Mouse (Mus musculus) gastrocnemius, adult 8-10 months (tissue): ENCODE data around the gene Olfr765. TPM values are rescaled to one million over a fixed set of nuclear protein-coding genes. Genes with fewer than 3 reads are reported as not detected.
"Not testable (repeated sequence)": the region's sequence is repeated elsewhere in the genome, so short reads cannot be mapped to it uniquely, and the experiment has no call there.

ENCODE experiments used
- DNase-seq, 2 experiments: peaks; one replicate each; pipeline ENCODE4 v3.0.0; 2022; ENCODE audit warnings: low spot score in 2 of 2
- total RNA-seq, 4 experiments: library from RNA; stranded (reverse); gene quantifications; 2 replicates each; pipeline ENCODE4 v1.2.4; 2022

The Olfr765 gene
- total RNA-seq = not detected

DNA sequence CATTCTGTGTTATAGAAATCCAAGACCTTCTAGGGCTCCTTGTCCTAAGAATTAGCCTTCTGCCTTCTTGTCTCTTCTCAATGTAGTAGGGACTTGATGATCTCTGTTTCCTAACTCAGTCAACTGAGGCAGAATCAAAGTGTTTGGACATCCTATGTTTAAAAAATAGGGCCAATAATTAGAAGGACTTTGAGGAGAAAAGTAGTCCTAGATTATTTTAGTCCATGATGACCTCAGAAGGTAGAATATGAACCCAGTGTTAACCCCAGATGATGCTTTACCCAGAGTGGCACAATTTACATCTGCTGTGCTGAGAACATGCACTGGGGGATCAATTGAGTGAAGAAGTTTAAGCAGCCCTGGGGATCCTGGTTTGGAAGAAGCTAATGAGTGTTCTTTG is at the start of gene Olfr765:
Gene Olfr765, minus strand, starts transcription at position 101 of the 400 bp plus-strand sequence.
- not testable (repeated sequence) for DNase-seq

DNA sequence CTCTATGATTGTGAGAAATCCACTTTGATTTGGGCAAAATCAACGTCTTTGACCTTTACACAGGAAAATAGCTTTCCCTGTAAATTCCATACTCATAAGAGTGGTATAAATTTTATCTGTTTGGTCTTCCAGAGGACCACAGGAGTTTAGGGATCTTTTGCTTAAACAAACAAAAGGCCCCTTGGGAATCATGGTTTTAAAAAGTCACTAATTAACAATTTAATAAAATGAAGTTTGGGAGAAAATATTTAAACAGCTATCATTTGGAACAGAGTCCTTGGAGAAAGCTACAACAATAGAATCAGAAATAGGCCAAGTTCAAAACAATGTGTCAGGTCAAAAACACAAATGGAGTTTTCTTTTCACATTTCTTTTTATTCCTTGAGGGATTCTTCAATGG is 49.5 kb upstream of the Olfr765 start, which contains the start of gene Olfr768:
Gene Olfr768, minus strand, starts transcription at position 101 of the 400 bp plus-strand sequence.
- no peak for DNase-seq

DNA sequence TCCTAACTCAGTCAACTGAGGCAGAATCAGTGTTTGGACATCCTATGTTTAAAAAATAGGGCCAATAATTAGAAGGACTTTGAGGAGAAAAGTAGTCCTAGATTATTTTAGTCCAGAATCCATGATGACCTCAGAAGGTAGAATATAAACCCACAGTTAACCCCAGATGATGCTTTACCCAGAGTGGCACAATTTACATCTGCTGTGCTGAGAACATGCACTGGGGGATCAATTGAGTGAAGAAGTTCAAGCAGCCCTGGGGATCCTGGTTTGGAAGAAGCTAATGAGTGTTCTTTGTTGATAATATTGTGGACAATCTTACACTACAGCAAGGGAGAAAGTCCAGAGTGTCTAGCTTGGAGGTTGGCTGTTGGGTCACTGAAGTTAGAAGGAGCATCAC is 33.0 kb upstream of the Olfr765 start, which contains the start of gene Olfr767:
Gene Olfr767, minus strand, starts transcription at position 101 of the 400 bp plus-strand sequence.
- DNase-seq = not testable (repeated sequence)

DNA sequence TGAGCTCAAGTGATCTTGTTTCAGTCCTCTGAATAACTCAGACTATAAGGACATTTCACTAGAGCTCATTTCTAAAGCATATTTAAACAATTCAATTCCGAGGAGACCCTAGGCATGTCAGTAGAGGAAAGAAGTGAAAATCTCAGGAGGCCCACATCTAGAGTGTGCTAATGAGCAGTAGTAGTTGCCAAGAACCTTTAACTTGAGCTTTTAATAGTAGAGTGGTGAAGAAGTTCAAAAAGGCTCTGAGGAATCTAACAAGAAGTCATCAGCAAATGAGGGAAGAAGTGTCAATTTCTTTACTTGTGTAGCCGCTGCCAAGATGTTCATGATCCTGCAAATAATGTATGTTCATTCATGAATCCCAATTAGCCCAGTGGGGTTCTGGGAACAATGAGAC is 19.1 kb upstream of the Olfr765 start, which contains the start of gene Olfr766-ps1:
Gene Olfr766-ps1, minus strand, starts transcription at position 101 of the 400 bp plus-strand sequence.
- no peak for DNase-seq

- DNase-seq = no peak
These were observed 10.0 kb downstream of the Olfr765 start, which contains the start of gene Olfr764-ps1 for GRCm38 (mm10) chr10:129039796-129040195. Gene Olfr764-ps1 (minus strand): TSS chr10:129039896.

DNA sequence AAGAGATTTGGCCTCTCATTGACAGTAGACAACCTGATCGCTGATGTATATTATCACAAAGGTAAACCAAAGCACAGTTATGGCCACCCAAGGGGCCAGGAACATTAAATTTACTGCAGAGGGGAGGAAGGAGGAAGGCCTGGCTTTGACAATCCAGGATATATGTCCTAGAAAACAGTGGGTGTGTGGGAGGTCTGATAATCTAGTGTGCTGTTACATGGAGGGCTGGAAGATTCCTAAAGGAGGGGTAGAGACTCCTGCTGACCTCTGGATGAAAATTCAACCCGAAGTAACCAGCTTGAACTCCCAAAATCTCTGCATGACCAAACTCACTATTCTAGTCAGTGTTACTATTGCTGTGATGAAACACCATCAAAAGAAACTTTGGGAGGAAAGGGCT is 21.5 kb downstream of the Olfr765 start:
- no peak for DNase-seq

DNA sequence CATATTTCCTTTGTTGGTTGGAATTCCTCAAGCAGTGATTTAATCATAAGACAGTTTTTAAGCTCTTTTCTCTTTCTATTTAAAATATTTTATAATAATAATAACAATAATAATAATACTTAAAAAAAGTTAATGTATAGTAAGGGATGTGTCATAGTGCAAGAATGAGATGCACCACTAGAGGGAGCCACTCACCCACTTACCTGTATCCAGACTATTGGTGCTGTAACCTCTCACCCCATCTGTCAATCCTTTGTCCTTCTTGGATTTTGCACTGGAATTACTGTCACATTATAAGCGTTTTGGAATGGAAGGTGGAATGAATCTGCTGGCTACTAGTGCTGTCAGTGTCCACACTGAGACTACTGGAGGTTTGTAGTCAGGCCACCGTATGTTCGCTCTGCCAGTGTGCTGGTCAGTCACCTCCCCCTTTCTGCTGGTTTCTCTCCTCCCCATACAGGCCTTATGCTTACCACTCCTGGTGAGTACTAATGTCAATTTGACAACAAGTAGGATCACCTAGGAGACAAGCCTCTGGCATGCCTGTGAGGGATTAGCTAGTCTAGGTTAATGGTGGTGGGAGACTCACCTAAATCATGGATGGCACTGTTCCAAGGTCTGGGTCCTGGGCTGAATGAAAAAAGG is 23.7 kb downstream of the Olfr765 start:
- no peak for DNase-seq

DNA sequence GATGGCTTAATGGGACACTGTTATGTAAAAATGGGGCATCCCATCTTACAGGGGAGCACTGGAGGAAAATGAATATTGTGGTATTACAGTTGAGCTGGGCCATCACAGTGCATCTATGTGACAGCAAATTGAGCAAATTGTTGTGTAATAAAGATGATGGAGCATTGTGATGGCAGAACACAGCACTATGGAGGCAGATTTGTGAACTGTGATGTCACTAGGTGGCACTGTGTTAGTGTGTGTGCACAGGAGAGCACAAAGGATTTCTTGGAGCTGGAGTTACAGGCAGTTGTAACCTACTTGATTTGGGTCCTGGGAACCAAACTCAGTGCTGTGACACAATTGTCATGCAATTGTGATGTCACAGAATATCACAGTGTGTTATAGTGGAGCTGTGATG is 26.5 kb downstream of the Olfr765 start:
- no peak for DNase-seq

GRCm38 (mm10) chr10:129014477-129014876 is 35.3 kb downstream of the Olfr765 start:
- DNase-seq = no peak

- DNase-seq = not testable (repeated sequence)
These were observed 38.3 kb downstream of the Olfr765 start for GRCm38 (mm10) chr10:129011511-129011910.

GRCm38 (mm10) chr10:129010288-129010841 is 39.4 kb downstream of the Olfr765 start, which contains the start of gene Olfr763:
Gene Olfr763 (plus strand): TSS chr10:129010791.
- no peak for DNase-seq

DNA sequence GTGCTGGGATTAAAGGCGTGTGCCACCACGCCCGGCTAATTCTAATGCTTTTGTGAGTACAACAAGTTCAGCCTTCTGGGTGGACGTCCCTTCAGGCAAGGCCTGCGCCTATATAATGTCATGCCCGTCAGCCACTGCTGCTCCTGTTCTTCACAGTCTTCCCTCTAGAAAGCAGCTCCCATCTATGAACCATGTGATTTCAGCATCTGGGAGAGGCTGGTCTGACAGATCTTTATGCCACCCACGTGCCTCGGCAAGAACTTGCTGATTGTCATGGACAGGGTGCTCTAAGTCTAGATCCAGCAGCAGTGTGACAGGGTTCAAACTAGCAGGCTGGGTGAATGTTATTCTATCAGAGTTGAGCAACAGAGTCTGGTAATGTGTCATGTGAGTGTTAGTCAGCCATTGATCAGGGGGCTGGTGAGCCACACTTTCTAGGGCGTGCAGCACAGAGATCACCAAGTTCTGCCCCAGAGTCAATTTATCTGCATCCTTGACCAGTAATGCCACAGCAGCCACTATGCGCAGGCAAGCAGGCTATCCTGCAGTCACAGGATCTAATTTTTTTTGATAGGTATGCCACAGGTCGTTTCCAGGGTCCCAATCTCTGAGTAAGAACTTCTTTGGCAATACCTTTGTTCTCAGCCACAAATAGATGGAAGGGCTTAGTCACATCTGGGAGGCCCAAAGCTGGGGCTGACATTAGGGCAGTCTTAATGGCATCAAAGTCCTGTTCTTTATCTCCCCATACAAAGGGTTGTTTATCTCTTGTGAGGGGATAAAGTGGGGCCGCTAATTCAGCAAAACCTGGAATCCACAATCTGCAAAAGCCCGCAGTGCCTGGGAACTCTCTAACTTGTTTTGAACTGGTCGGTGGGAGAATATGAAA is 45.5 kb downstream of the Olfr765 start:
- DNase-seq = no peak

GRCm38 (mm10) chr10:128996523-128997040 is 53.2 kb downstream of the Olfr765 start:
- no peak for DNase-seq

DNA sequence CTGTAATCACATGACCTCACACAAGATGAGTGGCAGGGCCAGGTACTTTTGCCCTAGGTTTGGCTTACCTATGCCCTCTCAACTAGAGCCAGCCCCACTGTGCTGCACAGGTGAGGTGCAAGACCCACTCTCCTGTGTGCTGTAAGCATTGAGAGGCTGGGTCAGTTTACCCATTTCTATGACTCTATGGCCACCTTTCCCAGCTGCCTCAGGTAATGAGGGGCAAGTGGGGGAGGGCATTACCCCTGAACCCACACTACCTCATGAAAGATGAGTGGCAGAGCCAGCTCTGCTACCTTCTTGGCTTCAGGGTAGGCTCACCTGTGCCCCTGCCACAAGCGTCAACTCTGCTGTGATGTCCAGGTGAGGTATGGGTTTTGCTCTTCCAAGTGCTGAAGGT is 54.0 kb downstream of the Olfr765 start:
- DNase-seq = no peak

Other genes starting within 250 kb of the Olfr765 start
- 10 to 100 TPM; 23.5 to 27.2 (median 26.1) TPM for gene Dnajc14, start 245.9 kb downstream of the Olfr765 start, total RNA-seq
- gene Tmem198b, start 245.6 kb downstream of the Olfr765 start, total RNA-seq = 1 to 10 TPM; 2.0 to 2.3 (median 2.2) TPM
- 10 to 100 TPM; 20.0 to 29.0 (median 24.0) TPM for gene Sarnp, start 232.7 kb downstream of the Olfr765 start, total RNA-seq
- gene Ormdl2, start 228.4 kb downstream of the Olfr765 start, total RNA-seq = 1 to 10 TPM; 2.1 to 3.8 (median 2.7) TPM
- 1 to 10 TPM; 2.7 to 8.9 (median 5.9) TPM for gene Gdf11, start 158.3 kb downstream of the Olfr765 start, total RNA-seq
- 100 to 1,000 TPM; 136 to 170 (median 151) TPM for gene Cd63, start 149.0 kb downstream of the Olfr765 start, total RNA-seq
- gene Rdh5, start 127.1 kb downstream of the Olfr765 start, total RNA-seq = 1 to 10 TPM; 3.1 to 4.2 (median 3.7) TPM
- gene Bloc1s1, start 126.0 kb downstream of the Olfr765 start, total RNA-seq = 100 to 1,000 TPM; 119 to 153 (median 140) TPM
- gene Itga7, start 116.2 kb downstream of the Olfr765 start, total RNA-seq = 10 to 100 TPM; 63.3 to 69.0 (median 65.3) TPM
- under 1 TPM in 1 of 4 experiments, not detected in 3; 0.32 TPM for gene Mettl7b, start 89.0 kb downstream of the Olfr765 start, total RNA-seq
- not detected for gene Olfr9, start 60.6 kb downstream of the Olfr765 start, total RNA-seq
- gene Olfr763, start 39.2 kb downstream of the Olfr765 start, total RNA-seq = not detected
- not detected for gene Olfr764-ps1, start 10.1 kb downstream of the Olfr765 start, total RNA-seq
- gene Olfr766-ps1, start 19.0 kb upstream of the Olfr765 start, total RNA-seq = not detected
- not detected for gene Olfr767, start 32.9 kb upstream of the Olfr765 start, total RNA-seq
- not detected for gene Olfr768, start 49.4 kb upstream of the Olfr765 start, total RNA-seq
- gene Olfr769, start 67.9 kb upstream of the Olfr765 start, total RNA-seq = not detected
- not detected for gene Olfr770, start 89.0 kb upstream of the Olfr765 start, total RNA-seq
- not detected for gene Olfr771, start 114.8 kb upstream of the Olfr765 start, total RNA-seq
- not detected for gene Olfr772, start 127.9 kb upstream of the Olfr765 start, total RNA-seq
- not detected for gene Olfr773, start 137.4 kb upstream of the Olfr765 start, total RNA-seq
- gene Olfr774, start 186.2 kb upstream of the Olfr765 start, total RNA-seq = not detected
- gene Olfr775, start 198.4 kb upstream of the Olfr765 start, total RNA-seq = not detected
- gene Olfr776, start 209.1 kb upstream of the Olfr765 start, total RNA-seq = not detected
- gene Olfr777, start 221.5 kb upstream of the Olfr765 start, total RNA-seq = not detected